Comparison of ENCODE assay signal across 25 mouse cellular contexts in genomic region chr7:87843496-87843895, GRCm38 (mm10).
"Had no signal": no experiment of that assay in that cellular context is flagged by ENCODE, and none has a peak within 500 bp of the region (broad histone marks: within the 10 kb centered on the region; RNA-seq: fewer than 3 reads in every experiment).

No protein-coding gene starts in this region.

- H3K4me3 ChIP-seq: gastrocnemius, adult 2 months; heart, embryonic 10.5 days; heart, embryonic 13.5 days; heart, embryonic 15.5 days; hindbrain, embryonic 13.5 days; hindbrain, embryonic 15.5 days; kidney, embryonic 15.5 days; limb, embryonic 13.5 days; limb, embryonic 15.5 days had no signal

- H3K27me3 ChIP-seq: heart, embryonic 13.5 days; heart, embryonic 15.5 days; hindbrain, embryonic 13.5 days; hindbrain, embryonic 15.5 days; kidney, embryonic 15.5 days; limb, embryonic 13.5 days; limb, embryonic 15.5 days had no signal

- H3K9ac ChIP-seq: heart, embryonic 13.5 days; heart, embryonic 15.5 days; hindbrain, embryonic 13.5 days; hindbrain, embryonic 15.5 days; kidney, embryonic 15.5 days; limb, embryonic 13.5 days; limb, embryonic 15.5 days had no signal

- H3K36me3 ChIP-seq: heart, embryonic 10.5 days; heart, embryonic 13.5 days; heart, embryonic 15.5 days; hindbrain, embryonic 13.5 days; hindbrain, embryonic 15.5 days; kidney, embryonic 15.5 days; limb, embryonic 13.5 days; limb, embryonic 15.5 days had no signal

- DNase-seq: gastrocnemius, adult 2 months; gastrocnemius, postnatal 10 days; gastrocnemius, postnatal 25 days; heart, adult 18-20 months; heart, postnatal 14 days; heart, postnatal 36 days; kidney, adult 11 months; kidney, adult 2 months; kidney, adult 9 months; kidney, postnatal 14 days; kidney, postnatal 36 days; layer of hippocampus, adult 9-11 months; layer of hippocampus, postnatal 36 days; left cerebral cortex, postnatal 4 days had no signal

- ATAC-seq: hindbrain, postnatal 0 days; intestine, embryonic 16.5 days had no signal

- H3K9me3 ChIP-seq: heart, embryonic 10.5 days; heart, embryonic 13.5 days; heart, embryonic 15.5 days; hindbrain, embryonic 13.5 days; hindbrain, embryonic 15.5 days; kidney, embryonic 15.5 days; limb, embryonic 13.5 days; limb, embryonic 15.5 days had no signal

- H3K27ac ChIP-seq: gastrocnemius, adult 2 months; heart, embryonic 10.5 days; heart, embryonic 13.5 days; heart, embryonic 15.5 days; hindbrain, embryonic 13.5 days; hindbrain, embryonic 15.5 days; hindbrain, postnatal 0 days; kidney, embryonic 15.5 days; kidney, postnatal 0 days; limb, embryonic 13.5 days; limb, embryonic 15.5 days had no signal

- H3K4me2 ChIP-seq: heart, embryonic 13.5 days; heart, embryonic 15.5 days; hindbrain, embryonic 13.5 days; hindbrain, embryonic 15.5 days; kidney, embryonic 15.5 days; limb, embryonic 13.5 days; limb, embryonic 15.5 days had no signal

- H3K4me1 ChIP-seq: heart, embryonic 10.5 days; heart, embryonic 13.5 days; heart, embryonic 15.5 days; hindbrain, embryonic 13.5 days; hindbrain, embryonic 15.5 days; kidney, embryonic 15.5 days; limb, embryonic 13.5 days; limb, embryonic 15.5 days had no signal
